Mouse (Mus musculus): ENCODE measurements around the gene Lzic.
A peak's percentile ranks its signal among the peaks of the same experiment; 100 is the strongest.
"Not testable (repeated sequence)": the region's sequence is repeated elsewhere in the genome, so short reads cannot be mapped to it uniquely, and the experiment has no call there.

Lzic gene

DNA sequence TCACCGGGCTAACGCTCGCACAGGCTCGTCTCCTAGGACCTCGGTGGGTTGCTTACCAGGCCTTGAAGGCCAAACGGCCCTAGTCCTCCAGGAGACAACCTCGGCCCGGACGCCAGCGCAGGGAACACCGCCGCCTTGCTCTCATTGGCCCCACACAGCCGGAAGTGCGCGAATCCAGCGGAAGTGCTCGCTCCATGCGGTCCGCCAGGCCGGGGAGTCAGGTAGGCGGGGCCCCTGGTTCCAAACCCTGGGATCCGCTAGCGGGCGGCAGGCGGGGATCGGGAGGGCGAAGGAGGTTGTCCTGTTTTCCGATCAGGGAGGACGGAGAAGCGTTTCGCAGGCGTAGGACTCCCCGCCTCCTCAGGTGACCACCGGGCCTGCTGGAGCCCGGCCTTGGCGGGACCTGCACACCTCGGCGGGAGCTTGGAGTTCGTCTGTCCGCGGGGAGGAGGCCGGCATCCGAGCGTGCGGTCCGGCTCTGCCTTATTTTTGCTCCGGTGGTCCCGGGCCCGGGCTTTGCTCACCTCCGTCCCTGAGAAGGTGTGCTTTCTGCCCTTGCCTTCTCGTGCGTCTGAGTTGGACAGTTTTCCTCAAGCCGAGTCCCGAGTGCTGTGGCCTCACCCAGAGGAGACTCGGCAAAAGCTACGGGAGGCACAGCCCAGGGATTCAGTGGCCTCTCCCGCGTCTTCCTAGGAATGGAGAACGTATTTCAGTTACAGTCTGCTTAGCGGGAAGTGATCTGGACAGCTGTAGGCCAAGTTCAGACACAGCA, at the start of gene Lzic, which contains the start of gene Nmnat1:
Gene Lzic (plus strand): TSS at position 177 of the 772 bp plus-strand sequence.
Gene Nmnat1 (minus strand): TSS at position 150 of the 772 bp plus-strand sequence.
- DNase-seq = peak; percentile 95 to 97

DNA sequence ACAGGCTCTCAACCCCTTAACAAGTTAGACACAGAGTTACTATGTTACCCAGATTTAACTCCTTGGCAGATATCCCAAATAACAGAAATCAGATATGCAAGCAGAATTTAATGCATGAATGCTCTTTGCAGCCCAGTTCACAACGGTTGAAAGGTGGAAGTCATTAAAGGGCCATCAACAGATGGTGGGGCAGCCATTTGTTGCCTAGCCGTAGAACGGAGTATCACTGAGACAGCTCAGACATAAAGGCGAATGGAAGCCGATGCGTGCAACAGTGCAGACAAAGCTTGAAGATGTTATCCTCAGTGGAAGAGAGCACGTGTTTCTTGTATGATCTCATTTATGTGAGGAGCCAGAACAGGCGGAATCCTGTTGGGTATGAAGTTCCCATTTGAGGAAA, 44.5 kb upstream of the Lzic start:
- peak in 1 of 2 experiments; percentile 30 for DNase-seq

DNA sequence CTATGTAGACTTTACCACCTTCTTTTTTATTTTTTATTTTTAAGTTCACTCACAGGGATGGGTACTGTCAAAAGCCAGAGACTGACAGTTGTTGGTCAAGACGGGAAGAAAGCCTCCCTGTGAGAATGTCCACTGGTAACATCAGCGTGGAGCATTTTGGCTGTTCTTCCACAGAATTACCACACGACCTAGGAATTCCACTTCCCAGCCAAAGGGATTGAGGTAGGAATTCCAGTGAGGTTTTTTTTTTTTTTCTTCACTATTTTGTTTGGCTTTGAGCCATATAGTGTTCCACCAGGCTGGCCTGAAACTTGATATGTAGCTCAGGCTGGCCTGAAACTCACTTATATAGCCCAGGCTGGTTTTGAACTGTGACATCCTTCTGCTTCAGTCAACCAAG, 42.6 kb upstream of the Lzic start:
- DNase-seq = peak in 1 of 2 experiments; percentile 26

DNA sequence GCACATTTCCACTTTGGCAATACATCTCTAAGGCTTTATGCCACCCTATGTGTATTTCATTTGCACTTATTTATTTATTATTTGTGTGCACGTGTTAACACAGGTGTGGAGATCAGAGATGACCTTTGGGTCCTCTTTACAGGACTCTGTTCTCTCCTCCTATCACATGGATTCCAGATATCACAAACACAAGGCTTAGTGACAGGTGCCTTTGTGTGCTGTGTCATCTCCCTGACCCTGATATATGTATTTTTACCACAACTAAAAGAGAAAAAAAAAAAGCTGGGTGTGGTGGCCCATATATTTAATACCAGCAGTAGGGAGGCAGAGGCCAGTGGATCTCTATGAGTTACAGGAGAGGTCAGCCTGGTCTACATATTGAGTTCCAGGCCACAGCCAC, 40.6 kb upstream of the Lzic start:
- DNase-seq = no peak

DNA sequence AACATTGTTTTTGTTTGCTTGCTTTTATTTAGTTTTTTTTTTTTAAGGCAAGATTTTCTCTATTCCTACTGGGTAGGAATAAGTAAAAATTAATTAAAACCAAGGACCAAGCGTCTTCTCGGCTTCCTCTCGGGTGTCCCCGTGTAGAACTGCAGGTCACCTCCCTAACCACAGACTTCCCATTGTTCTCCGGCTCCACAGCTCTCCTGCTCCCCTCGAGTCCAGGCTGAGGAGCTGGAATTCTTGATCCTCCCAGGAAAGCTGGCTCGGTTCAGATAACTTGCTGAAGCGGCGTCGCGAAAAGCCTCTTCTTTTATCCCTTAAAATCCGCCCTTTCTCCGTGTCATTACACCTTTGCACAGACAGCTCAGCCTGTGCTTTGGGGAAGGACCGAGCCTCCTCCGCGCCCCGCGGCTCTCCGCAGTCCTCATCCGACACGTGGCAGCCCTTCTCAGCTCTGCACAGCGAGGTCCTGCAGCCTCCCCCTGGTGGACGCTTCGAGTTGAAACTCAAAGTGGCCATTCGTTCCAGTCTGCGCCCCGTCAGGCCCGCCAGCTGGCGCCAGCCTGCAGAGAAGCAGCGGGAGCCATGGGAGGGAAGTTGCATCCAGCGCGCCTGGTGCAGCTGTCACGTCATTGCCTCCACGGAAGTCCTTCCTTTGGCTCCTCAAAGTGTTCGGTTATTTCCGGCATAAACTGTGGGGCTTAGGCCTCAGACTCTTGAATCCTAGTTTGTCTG, 39.9 kb upstream of the Lzic start:
- peak; percentile 94 for DNase-seq

DNA sequence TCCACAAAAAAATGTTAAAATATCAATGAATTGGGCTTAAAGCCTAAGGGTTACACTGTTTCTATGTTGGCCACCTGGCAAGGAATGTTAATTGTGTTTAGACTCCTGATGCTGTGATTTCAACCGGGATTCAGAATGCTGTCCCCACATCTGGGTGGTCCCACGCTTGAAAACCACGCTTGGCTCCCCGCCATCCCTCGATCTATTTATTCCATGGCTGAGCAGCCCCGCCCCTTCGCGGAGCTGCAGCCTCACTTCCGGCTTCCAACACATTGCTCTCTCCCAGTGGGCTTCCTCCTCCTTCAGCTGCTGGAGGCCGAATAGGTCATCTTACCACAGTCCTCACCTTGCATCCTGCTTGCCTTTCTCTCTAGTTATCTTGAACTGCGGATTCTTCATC, 39.2 kb upstream of the Lzic start:
- peak in 1 of 2 experiments; percentile 58 for DNase-seq

DNA sequence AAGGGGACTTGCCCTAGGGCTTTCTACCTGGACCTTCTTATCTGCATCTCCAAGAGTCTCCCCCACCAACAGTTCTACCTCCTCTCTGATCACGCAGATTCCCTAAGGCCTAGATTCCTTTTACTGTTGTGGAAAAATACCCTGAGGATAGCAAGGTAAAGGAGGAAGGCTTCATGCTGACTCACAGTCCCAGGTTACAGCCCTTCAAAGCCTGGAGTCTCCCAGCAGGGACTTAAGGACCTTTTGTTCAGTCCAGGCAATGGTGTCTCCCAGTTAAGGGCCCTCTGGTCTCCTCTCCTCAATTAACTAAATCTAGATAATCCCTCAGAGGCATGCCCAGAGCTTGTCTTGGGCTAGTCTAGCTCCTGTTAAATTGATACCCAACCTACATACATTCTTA, 38.7 kb upstream of the Lzic start:
- no peak for DNase-seq

DNA sequence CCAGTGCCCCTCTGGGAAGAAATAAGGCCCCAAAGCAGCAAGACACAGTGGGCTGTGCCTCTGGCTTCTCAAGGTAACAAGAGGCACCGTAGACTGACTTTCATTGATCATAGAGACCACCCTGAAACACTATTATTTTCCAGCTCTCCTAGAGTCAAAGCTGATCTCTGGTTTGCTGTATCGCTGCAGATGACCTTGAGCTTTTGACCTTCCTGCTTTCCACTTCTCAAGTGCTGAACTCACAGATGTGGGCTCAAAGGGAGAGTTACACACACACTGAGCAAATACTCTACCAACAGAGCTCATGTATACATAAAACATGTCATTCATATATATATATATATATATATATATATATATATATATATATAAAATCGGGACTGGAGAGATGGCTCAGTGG, 34.4 kb upstream of the Lzic start:
- DNase-seq = no peak

DNA sequence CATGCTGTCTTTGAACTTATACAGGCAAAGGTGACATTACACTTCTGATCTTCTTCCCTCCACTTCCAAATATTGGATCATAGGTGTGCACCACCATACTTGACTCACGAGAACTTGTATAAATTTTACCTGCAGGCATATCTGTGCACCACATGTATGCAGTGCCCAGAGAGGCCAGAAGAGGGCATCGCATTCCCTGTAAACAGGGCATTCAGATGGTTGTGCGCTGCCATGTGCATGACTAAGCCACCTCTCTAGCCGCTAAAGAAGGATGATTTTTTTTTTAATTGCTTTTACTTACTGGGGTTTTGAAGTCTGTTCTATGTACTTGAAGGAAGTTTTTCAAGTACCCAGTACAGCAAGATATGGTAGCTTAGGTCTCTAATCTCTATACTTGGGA, 31.4 kb upstream of the Lzic start:
- peak; percentile 41 to 80 for DNase-seq

DNA sequence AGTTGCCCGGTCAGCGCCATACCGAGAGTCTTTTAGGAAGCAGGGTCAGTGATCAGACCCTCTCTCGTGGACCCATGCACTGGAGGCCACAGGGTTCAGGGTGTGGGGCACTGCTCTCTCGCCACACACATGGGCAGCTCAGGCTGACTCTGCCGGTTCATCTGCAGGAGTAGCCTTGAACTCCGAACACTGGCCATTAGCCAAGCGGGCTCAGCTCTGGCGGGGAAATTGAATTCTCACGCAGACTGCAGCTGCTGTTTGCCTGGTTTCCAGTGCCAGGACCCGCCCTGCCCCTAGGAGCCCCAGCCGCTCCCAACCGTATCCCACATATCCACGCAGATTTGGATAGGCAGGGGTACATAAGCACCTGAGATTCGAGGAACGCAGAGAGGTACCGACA, 30.8 kb upstream of the Lzic start:
- peak in 1 of 2 experiments; percentile 60 for DNase-seq

DNA sequence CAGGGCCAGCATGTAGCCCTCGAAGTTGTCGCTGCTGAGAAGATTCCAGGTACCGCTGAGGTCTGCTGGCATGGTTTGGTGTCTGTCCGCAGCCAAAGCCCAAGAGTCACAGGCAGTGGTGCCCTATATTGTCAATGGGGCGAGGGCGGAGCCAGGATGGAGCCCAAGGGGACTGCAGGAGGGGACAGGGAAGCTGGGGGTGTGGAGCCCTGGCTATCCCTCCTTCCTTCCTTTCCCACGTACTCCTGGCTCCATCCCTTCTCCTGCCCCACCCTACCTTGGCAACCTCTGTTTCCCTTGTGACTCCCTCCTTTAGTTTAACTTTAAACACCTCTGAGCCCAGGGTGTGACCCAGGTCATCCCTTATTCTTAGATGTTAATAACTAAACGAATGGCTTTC, 30.1 kb upstream of the Lzic start, which contains the start of gene Rbp7:
Gene Rbp7 (minus strand): TSS at position 100 of the 400 bp plus-strand sequence.
- peak; percentile 17 to 32 for DNase-seq

DNA sequence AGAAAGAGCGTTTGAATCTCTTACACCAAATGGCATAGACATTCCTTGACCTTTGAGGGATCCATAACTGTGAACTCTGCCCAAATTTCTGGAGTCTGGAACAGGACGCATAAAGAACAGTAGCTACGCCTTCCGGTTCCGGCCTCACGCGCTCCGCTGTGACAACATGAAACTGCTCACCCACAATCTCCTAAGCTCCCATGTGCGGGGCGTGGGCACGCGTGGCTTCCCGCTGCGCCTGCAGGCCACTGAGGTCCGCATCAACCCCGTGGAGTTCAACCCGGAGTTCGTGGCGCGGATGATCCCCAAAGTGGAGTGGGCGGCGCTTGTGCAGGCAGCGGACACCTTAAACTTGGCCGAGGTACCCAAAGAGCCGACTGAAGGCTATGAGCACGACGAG, 27.9 kb upstream of the Lzic start:
- DNase-seq = not testable (repeated sequence)

DNA sequence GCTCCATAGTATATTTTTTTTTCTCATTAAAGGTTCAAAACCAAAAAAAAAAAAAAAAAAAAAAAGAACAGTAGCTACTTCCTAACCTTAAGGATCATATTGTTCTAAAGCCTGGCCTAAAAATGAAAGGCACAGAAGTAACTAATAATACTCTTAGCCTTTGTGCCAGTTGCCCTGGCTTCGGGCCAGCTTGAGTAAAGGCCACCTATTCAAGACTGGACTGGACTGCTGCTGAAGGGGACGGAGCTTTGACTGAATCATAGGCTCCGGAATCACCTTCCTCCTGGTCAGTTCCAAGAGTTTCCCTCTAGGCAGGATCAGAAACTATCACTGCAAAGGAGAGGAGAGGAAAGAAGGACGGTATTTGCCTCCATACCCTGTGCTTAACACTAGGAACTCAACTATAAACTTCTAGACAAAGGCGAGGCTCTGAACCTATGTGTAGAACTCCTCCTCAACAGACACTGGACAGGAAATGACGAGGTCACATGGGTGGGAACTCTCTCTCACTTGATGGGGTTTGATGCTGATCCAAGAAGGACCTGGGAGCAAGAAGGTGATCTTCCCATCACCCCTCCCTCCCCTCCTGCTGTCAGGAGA, 27.1 kb upstream of the Lzic start:
- DNase-seq = peak; percentile 84 to 88

DNA sequence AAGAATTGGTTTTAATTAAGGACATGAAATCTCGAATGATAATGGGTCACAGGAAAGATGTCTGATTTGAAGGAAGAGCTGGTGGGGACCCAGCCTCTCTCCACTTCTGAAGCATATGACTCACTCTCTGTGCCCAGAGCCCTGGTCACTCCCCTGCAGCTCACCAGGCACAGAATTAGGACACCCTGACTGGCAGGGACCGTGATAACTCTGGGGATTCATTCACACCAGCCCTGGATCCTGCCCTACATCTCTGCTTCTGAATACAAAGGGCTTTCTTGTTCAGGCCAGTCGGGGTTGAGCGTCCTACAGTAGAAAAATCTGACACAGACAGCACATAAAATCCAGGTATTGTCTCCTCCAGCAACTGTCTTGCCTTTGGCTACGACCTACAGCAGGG, 26.5 kb upstream of the Lzic start:
- no peak for DNase-seq

DNA sequence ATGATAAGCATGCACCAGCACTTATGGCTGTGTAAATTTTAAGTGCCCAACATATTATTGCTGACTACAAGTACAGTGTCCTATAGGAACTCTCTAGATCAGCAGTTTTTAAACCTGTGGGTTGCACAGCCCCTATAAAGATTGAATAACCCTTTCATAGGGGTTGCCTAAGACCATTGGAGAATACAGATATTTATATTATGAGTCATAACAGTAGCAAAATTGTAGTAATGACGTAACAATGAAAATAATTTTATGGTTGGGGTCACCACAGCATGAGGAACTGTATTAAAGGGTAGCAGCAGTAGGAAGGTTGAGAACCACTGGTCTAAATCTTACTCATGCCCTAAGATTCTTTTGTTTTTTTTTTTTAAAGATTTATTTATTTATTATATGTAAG, 25.6 kb upstream of the Lzic start:
- no peak for DNase-seq

DNA sequence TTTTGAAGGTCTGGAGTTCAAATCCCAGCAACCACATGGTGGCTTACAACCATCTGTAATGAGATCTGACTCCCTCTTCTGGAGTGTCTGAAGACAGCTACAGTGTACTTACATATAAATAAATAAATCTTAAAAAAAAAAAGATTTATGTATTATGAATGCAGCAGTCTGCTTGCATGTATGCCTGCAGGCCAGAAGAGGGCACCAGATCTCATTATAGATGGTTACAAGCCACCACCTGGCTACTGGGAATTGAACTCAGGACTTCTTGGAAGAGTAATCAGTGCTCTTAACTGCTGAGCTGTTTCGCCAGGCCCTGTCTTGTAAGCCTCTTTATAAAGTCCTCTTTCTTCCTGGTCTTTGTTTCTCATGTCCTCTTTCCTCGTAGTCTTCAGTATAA, 24.6 kb upstream of the Lzic start:
- DNase-seq = not testable (repeated sequence)

DNA sequence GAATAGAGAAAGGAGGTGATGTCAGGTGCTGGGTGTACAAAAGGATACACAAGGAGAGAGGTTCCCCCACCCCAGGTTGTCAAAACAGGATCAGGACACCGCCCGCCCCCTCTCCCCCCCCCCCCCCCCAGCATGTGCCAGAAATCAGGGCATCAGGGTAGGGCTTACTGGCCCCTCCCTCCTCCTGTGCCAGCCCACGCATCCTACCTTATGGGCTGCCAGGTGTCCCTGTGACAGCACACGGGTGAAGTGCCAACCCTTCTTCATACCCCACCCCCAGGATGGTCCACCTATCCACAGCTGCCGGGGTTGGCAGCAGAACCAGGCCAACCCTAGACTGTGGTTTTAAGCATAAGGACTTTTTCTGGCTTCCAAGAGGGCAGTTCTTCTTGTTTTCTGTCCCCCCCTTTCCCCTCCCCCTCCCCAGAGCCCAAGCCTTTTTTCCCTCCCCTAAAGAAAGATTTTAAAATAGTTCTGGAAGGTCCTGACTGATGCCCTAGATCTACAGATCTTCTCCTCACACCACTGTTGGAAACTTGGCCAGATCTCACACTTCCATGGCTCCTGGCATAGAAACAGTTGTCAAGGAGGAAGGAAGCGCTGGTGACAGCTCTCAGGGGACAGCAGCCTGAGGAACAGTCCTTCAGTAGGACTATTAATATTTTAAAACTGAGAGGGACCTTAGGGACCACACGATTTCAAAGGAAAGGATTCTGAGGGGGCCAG, 23.3 kb upstream of the Lzic start:
- DNase-seq = peak; percentile 42 to 45

DNA sequence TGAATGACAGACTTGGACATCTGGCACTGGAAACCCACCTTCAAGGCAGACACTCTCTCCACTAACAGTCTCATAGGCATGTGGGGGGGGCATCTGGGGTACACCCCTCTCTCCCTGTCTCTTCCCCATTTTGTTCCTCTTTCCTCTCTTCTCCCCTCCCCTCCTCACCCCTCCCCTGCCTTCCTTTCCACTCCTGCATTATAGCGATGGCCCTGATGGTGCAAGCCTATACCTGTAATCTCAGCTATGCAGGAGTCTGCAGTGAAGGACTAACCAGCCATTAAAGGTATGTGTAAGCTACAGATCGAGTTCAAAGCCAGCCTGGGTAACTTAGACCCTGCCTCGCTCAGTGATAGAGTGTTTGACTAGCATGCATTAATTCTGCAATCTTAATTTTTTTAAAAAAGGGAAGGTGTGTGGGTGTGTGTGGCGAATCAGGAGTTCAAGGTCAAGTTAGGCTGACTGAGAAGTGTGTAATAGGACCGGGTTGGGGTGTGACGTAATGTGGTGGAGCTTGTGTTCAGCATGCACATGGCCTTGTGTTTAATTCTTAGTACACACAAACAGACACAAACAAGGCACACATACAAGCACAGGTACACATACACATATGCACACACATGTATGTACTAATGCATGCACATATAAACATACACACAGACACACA, 22.6 kb upstream of the Lzic start:
- DNase-seq = no peak

DNA sequence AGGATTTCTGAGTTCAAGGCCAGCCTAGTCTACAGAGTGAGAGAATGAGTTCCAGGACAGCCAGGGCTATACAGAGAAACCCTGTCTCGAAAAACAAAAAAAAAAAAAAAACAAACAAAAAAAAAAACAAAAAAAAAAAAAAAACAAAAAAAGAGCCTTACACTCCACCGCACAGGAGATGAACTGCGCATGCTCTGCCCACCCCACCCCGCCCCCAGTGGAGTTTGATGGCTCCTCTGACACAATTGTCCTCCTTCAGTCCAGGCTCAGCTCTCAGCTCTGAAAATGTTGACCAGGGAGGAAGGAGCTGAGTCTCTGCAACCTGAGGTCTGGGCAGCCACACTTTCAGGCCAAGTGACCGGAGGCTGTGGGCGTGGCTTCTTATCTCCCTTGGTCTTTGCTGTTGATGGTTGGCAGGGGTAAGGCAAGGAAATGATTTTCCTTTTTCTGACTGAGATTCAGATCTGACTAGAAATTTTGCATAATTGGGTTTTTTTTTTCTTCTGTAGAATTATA, 21.5 kb upstream of the Lzic start:
- DNase-seq = peak; percentile 20 to 31

DNA sequence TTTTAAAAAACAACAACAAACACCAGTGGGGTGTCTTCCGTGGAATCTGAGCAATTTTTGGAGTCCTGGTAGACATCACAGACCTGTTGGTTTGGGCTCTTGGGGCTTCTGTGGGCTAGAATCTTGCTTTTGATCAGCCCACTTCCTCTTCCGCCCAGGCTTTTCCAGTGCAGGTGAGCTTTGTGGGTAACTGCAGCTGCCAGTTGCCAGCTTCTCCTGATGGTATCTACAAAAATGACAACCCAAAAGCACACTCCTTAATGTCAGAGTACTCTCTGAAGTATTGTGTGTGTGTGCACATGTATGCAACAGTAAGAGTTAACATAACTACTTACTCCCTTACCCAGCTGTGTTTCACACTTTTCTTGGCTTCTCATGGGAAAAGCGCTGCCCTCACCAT, 15.5 kb upstream of the Lzic start:
- no peak for DNase-seq

DNA sequence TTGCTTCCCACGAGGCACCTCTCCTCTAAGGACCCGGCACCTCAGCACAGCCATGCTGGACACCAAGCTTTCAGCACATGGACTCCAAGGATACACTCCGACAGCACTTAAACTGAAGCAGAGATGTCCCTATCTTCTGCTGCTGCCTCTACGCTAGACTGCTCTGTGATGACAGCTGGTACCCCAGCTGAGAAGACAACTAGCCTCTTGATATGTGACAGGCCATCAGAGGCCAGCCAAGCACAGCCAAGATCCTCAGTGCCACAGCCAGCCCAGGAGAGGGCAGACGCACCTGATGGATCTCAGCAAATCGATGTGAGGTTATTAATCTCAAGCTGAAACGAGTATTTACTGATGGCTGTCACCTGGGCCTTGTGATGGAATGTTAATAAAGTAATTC, 9.9 kb upstream of the Lzic start:
- DNase-seq = no peak

DNA sequence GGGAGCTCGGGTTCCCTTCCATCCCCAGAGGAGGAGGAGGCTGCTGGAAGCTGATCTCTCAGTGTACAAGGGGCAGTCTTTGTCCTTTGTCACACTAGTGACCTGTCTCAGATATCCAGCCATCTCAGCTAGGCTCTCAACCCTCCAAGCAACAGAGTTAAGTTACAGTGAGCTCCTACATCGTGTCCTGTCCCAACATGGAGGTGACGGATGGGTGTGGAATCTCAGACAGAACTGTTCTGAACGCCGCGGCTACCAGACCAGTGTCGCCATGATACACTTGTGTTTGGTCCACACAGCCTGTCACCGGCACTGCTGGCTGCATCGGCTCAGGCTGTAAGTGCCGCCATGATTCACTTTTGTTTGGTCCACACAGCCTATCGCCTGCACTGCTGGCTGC, 8.0 kb upstream of the Lzic start, which contains the start of gene Tmem274:
Gene Tmem274 (plus strand): TSS at position 301 of the 400 bp plus-strand sequence.
- no peak for DNase-seq
